Mouse (Mus musculus) CH12.LX (cell line): Measurements from ENCODE around the gene Sobp. TPM values are rescaled to one million over a fixed set of nuclear protein-coding genes. Genes with fewer than 3 reads are reported as not detected.

Source experiments
- DNase-seq: peaks from one replicate; pipeline ENCODE4 v3.0.0-alpha.2; 2013; ENCODE audit errors: extremely low read depth
- H3K27ac ChIP-seq: 2 replicates; pipeline ENCODE4 v1.5.1; 2012; ENCODE audit warnings: low read depth, mild to moderate bottlenecking, control low read depth, moderate library complexity; ENCODE audit not compliant: insufficient read depth
- H3K27me3 ChIP-seq: replicated peaks from 2 replicates; pipeline ENCODE3; 2012; ENCODE audit warnings: inconsistent platforms
- H3K36me3 ChIP-seq, 2 experiments: replicated peaks in 1 of 2; 2 replicates each; pipeline versions ENCODE3 to v1.6.1; 2012; ENCODE audit warnings: inconsistent platforms in 1 of 2, low read length in 1 of 2, mild to moderate bottlenecking in 1 of 2, mixed read lengths in 1 of 2, moderate library complexity in 1 of 2; ENCODE audit not compliant: control insufficient read depth in 1 of 2, insufficient read depth in 1 of 2
- H3K4me1 ChIP-seq, 2 experiments: 2 replicates each; pipeline ENCODE4 v1.6.1; 2012; ENCODE audit warnings: inconsistent platforms in 1 of 2, moderate library complexity in 1 of 2; ENCODE audit not compliant: insufficient read depth in 2 of 2, control insufficient read depth in 1 of 2
- H3K4me2 ChIP-seq: 2 replicates; pipeline ENCODE4 v1.6.1; 2012; ENCODE audit warnings: low read depth, mild to moderate bottlenecking, control low read depth; ENCODE audit not compliant: poor library complexity, insufficient read depth, severe bottlenecking
- H3K4me3 ChIP-seq, 3 experiments: fragments of 150-350 bp in 1 of 3; sonication (generic) in 1 of 3; replicated peaks in 1 of 3; 2 replicates each; pipeline versions ENCODE3 to v1.5.1; 2011 to 2012; ENCODE audit warnings: low read depth in 2 of 3, low read length in 2 of 3, mild to moderate bottlenecking in 2 of 3, moderate library complexity in 2 of 3, control low read depth in 1 of 3, improper control_type of control experiment in 1 of 3, inconsistent platforms in 1 of 3, mixed read lengths in 1 of 3; ENCODE audit not compliant: poor library complexity in 1 of 3
- H3K79me2 ChIP-seq: replicated peaks from 2 replicates; pipeline ENCODE4 v1.6.1; 2012; ENCODE audit warnings: mild to moderate bottlenecking, moderate library complexity; ENCODE audit not compliant: control insufficient read depth, poor library complexity, insufficient read depth, severe bottlenecking; ENCODE audit errors: extremely low read depth
- H3K9ac ChIP-seq: 2 replicates; pipeline ENCODE4 v1.6.1; 2012; ENCODE audit warnings: low read depth, mild to moderate bottlenecking, control low read depth, moderate library complexity; ENCODE audit not compliant: insufficient read depth
- H3K9me3 ChIP-seq: replicated peaks from 2 replicates; pipeline ENCODE3; 2012; ENCODE audit warnings: low read length, inconsistent platforms, mixed read lengths
- CHD2 ChIP-seq: IDR thresholded peaks from 2 replicates; pipeline ENCODE4 v1.6.1; 2011; ENCODE audit warnings: low read length, improper control_type of control experiment
- ELF1 ChIP-seq: IDR thresholded peaks from 2 replicates; pipeline ENCODE4 v1.6.1; 2014; ENCODE audit warnings: low read depth, mild to moderate bottlenecking, inconsistent platforms, low read length, improper control_type of control experiment
- EP300 ChIP-seq: IDR thresholded peaks from 2 replicates; pipeline ENCODE4 v1.6.1; 2011; ENCODE audit warnings: low read length, improper control_type of control experiment
- ETS1 ChIP-seq: conservative IDR thresholded peaks from 2 replicates; pipeline ENCODE4 v1.6.1; 2012; ENCODE audit warnings: low read depth, mild to moderate bottlenecking, inconsistent platforms, low read length, improper control_type of control experiment, moderate library complexity
- GABPA ChIP-seq: IDR thresholded peaks from 2 replicates; pipeline ENCODE4 v1.6.1; 2012; ENCODE audit warnings: low read depth, low read length, improper control_type of control experiment, inconsistent platforms; ENCODE audit not compliant: insufficient replicate concordance
- HCFC1 ChIP-seq: IDR thresholded peaks from 2 replicates; pipeline ENCODE4 v1.6.1; 2012; ENCODE audit warnings: low read depth, mild to moderate bottlenecking, inconsistent platforms, low read length, improper control_type of control experiment
- MAFK ChIP-seq: IDR thresholded peaks from 2 replicates; pipeline ENCODE4 v1.6.1; 2011; ENCODE audit warnings: low read length, improper control_type of control experiment; ENCODE audit not compliant: insufficient replicate concordance
- MXI1 ChIP-seq: IDR thresholded peaks from 2 replicates; pipeline ENCODE4 v1.6.1; 2011; ENCODE audit warnings: mild to moderate bottlenecking, low read depth, low read length, improper control_type of control experiment
- NELFE ChIP-seq: IDR thresholded peaks from 2 replicates; pipeline ENCODE4 v1.6.1; 2011; ENCODE audit warnings: low read depth, low read length, improper control_type of control experiment
- PAX5 ChIP-seq: IDR thresholded peaks from 2 replicates; pipeline ENCODE4 v1.6.1; 2012; ENCODE audit warnings: low read length, inconsistent platforms, mixed read lengths
- POLR2A ChIP-seq: IDR thresholded peaks from 2 replicates; pipeline ENCODE4 v1.6.1; 2011; ENCODE audit warnings: low read depth, mild to moderate bottlenecking, improper control_type of control experiment, low read length
- RAD21 ChIP-seq: IDR thresholded peaks from 2 replicates; pipeline ENCODE4 v1.6.1; 2011; ENCODE audit warnings: low read depth, mild to moderate bottlenecking, low read length, improper control_type of control experiment, moderate library complexity
- SIN3A ChIP-seq: IDR thresholded peaks from 2 replicates; pipeline ENCODE4 v1.6.1; 2012; ENCODE audit warnings: low read length, improper control_type of control experiment, inconsistent platforms
- SMC3 ChIP-seq: IDR thresholded peaks from 2 replicates; pipeline ENCODE4 v1.6.1; 2011; ENCODE audit warnings: low read depth, low read length, improper control_type of control experiment
- UBTF ChIP-seq: IDR thresholded peaks from 2 replicates; pipeline ENCODE4 v1.6.1; 2012; ENCODE audit warnings: low read depth, mild to moderate bottlenecking, inconsistent platforms, low read length, improper control_type of control experiment, moderate library complexity
- USF1 ChIP-seq: IDR thresholded peaks from 2 replicates; pipeline ENCODE4 v1.6.1; 2014; ENCODE audit warnings: low read depth, mild to moderate bottlenecking, inconsistent platforms, low read length, improper control_type of control experiment
- USF2 ChIP-seq: conservative IDR thresholded peaks from 2 replicates; pipeline ENCODE4 v1.6.1; 2011; ENCODE audit warnings: low read depth, low read length, improper control_type of control experiment
- ZC3H11A ChIP-seq: IDR thresholded peaks from 2 replicates; pipeline ENCODE4 v1.6.1; 2012; ENCODE audit warnings: low read depth, mild to moderate bottlenecking, inconsistent platforms, low read length, improper control_type of control experiment
- ZKSCAN1 ChIP-seq: IDR thresholded peaks from 2 replicates; pipeline ENCODE4 v1.6.1; 2012; ENCODE audit warnings: low read depth, inconsistent platforms, low read length, improper control_type of control experiment, borderline replicate concordance
- ZNF384 ChIP-seq: IDR thresholded peaks from 2 replicates; pipeline ENCODE4 v1.6.1; 2012; ENCODE audit warnings: low read depth, low read length, improper control_type of control experiment, inconsistent platforms
- dilution Hi-C: fragments of 300-500 bp; cut with MboI; formaldehyde crosslinking; loops from 2 replicates; pipeline ENCODE4 v1.14.3; 2020; ENCODE audit warnings: low sequenced_read_pairs; ENCODE audit not compliant: extremely low pct_unique_long_range_greater_than_20kb, extremely low pct_ligation_motif_present
- in situ Hi-C: fragments of 300-500 bp; cut with MboI; formaldehyde crosslinking; loops from 3 replicates; pipeline ENCODE4 v1.14.3; 2019; ENCODE audit warnings: low sequenced_read_pairs, low pct_ligation_motif_present, low pct_unique_long_range_greater_than_20kb, mixed read lengths
- polyA plus RNA-seq: library from polyadenylated mRNA; unstranded; fragments of >175 nt; gene quantifications from 2 replicates; pipeline ENCODE4 v1.2.1, GENCODE M21; 2012; ENCODE audit warnings: low read depth; ENCODE audit not compliant: insufficient read length
- total RNA-seq, 2 experiments: library from RNA; depleted of rRNA; stranded (reverse); fragments of 300-350 nt in 1 of 2; fragments of >200 nt in 1 of 2; gene quantifications; 2 replicates each; pipeline ENCODE4 v1.2.3; 2012 to 2014

The Sobp gene
- total and polyA plus RNA-seq, 3 experiments = 0.04 to 0.77 (median 0.08) TPM

DNA sequence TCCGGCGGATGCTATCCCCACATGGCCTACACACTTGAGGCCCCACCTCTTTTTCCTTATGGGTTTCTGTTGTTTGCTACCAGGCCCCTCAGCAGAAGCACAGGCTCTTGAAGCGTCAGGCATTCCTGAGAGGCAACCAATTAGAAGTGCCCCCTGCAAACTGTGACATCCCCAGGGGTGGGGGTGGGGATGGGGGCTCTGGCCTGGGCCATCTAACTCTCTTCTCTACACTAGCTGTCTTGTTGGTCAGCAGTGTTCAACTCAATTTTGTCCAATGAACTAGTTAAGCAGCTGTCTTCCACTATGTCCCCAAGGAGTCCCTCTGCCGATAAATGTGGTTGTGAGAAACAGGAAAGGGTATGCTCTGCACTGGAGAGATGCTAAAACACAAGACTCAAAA, 169.3 kb downstream of the Sobp start:
- H3K4me2 ChIP-seq = no peak overlapping the region
- no peak for DNase-seq
- no peaks in the 10 kb centered on the region for H3K9me3 ChIP-seq
- in situ Hi-C loops (no loop called here), dilution Hi-C loops (no loop called here)
- no peak overlapping the region for H3K4me3 ChIP-seq
- H3K9ac ChIP-seq = no peak overlapping the region
- H3K36me3 ChIP-seq = no peaks in the 10 kb centered on the region
- H3K79me2 ChIP-seq = no peaks in the 10 kb centered on the region
- no peaks in the 10 kb centered on the region for H3K4me1 ChIP-seq
- no peaks in the 10 kb centered on the region for H3K27me3 ChIP-seq
- TF ChIP-seq UBTF (no peak), PAX5 (no peak), EP300 (no peak), USF2 (no peak), POLR2A (no peak), RAD21 (no peak), ELF1 (no peak), MXI1 (no peak), SIN3A (no peak), ZC3H11A (no peak), ZNF384 (no peak), ETS1 (no peak), CHD2 (no peak), SMC3 (no peak), NELFE (no peak), GABPA (no peak), ZKSCAN1 (no peak), USF1 (no peak)
- H3K27ac ChIP-seq = no peak overlapping the region

DNA sequence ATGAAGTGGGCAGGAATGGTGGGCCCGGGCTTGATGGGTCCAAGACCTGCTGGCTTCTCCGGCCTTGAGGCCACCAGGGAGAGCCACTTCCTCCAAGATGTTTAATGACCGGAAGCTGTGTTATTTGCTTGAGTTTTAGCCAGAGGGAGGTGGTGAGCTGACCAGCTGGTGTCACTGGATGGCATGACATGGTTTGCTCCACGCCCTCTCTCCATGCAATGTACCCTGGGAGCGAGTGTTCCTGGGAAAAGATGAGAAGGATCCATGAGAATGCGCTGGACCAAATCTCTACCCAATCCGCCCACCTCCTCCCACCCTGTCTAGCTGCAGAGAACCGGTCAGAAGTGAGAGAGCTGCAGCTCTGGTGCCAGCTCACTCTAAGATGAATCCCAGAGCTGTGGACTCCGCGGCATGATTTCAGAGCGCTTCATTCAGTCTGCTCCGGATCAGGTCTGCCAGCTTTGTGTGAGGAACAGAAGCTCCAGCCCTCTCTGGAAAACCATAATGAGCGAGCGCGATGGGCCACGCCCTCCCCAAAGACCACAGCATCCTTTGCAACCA, 170.1 kb downstream of the Sobp start:
- H3K4me1 ChIP-seq = no peaks in the 10 kb centered on the region
- in situ Hi-C loops = no loop called here
- no peak overlapping the region for H3K4me3 ChIP-seq
- no peaks in the 10 kb centered on the region for H3K27me3 ChIP-seq
- H3K9me3 ChIP-seq = no peaks in the 10 kb centered on the region
- dilution Hi-C loops = no loop called here
- TF ChIP-seq MAFK (no peak), HCFC1 (no peak)
- no peaks in the 10 kb centered on the region for H3K36me3 ChIP-seq
- no peak overlapping the region for H3K4me2 ChIP-seq
- H3K9ac ChIP-seq = no peak overlapping the region
- DNase-seq = no peak
- H3K79me2 ChIP-seq = no peaks in the 10 kb centered on the region
- H3K27ac ChIP-seq = no peak overlapping the region
